Mouse (Mus musculus) testis, postnatal 10 days (tissue): ENCODE data around the gene Shf.

Source experiments
- DNase-seq: peaks from one replicate; pipeline ENCODE4 v3.0.0; 2021; ENCODE audit warnings: low spot score

Gene Shf

GRCm38 (mm10) chr2:122368081-122368971, 636 bp downstream of the Shf start:
- DNase-seq: peak; percentile 78

GRCm38 (mm10) chr2:122367701-122368080, 1.3 kb downstream of the Shf start:
- DNase-seq: no peak

- no peak for DNase-seq
These were observed 1.8 kb downstream of the Shf start for GRCm38 (mm10) chr2:122367181-122367580.

- DNase-seq: no peak
These were observed 2.3 kb downstream of the Shf start for GRCm38 (mm10) chr2:122366706-122367105.

- no peak for DNase-seq
These were observed 2.9 kb downstream of the Shf start for GRCm38 (mm10) chr2:122366039-122366438.

- no peak for DNase-seq
These were observed 3.6 kb downstream of the Shf start for GRCm38 (mm10) chr2:122365244-122365866.

- no peak for DNase-seq
These were observed 4.5 kb downstream of the Shf start for GRCm38 (mm10) chr2:122364352-122364944.

- no peak for DNase-seq
These were observed 6.1 kb downstream of the Shf start for GRCm38 (mm10) chr2:122362622-122363523.

- DNase-seq: no peak
These were observed 6.9 kb downstream of the Shf start for GRCm38 (mm10) chr2:122361868-122362621.

GRCm38 (mm10) chr2:122361181-122361580, 7.8 kb downstream of the Shf start:
- no peak for DNase-seq

GRCm38 (mm10) chr2:122360310-122360709, 8.7 kb downstream of the Shf start:
- DNase-seq: no peak

GRCm38 (mm10) chr2:122356187-122356586, 12.8 kb downstream of the Shf start:
- no peak for DNase-seq

- no peak for DNase-seq
These were observed 13.6 kb downstream of the Shf start for GRCm38 (mm10) chr2:122355389-122355788.

GRCm38 (mm10) chr2:122354191-122354929, 14.6 kb downstream of the Shf start:
- DNase-seq: peak; percentile 76

GRCm38 (mm10) chr2:122353765-122354164, 15.2 kb downstream of the Shf start:
- no peak for DNase-seq

GRCm38 (mm10) chr2:122352992-122353391, 16.0 kb downstream of the Shf start:
- DNase-seq: no peak

- peak; percentile 81 for DNase-seq
These were observed 17.0 kb downstream of the Shf start for GRCm38 (mm10) chr2:122351931-122352329.

GRCm38 (mm10) chr2:122351156-122351930, 17.6 kb downstream of the Shf start:
- DNase-seq: peak; percentile 66

- DNase-seq: no peak
These were observed 19.7 kb downstream of the Shf start for GRCm38 (mm10) chr2:122349136-122349785.
